Mouse (Mus musculus): ENCODE measurements around the gene Adipoq.
A peak's percentile ranks its signal among the peaks of the same experiment; 100 is the strongest.
"Not testable (repeated sequence)": the region's sequence is repeated elsewhere in the genome, so short reads cannot be mapped to it uniquely, and the experiment has no call there.

The Adipoq gene

GRCm38 (mm10) chr16:23146280-23146679 is at the start of gene Adipoq:
TSS of gene Adipoq (plus strand) at chr16:23146536.
- DNase-seq (ENCODE audit: low read depth in 1 of 2, low spot score in 2 of 2) = no peak

- not testable (repeated sequence) for DNase-seq (ENCODE audit: low read depth in 1 of 2, low spot score in 2 of 2)
Observed at GRCm38 (mm10) chr16:23096886-23097285, 49.5 kb upstream of the Adipoq start.

- DNase-seq (ENCODE audit: low read depth in 1 of 2, low spot score in 2 of 2) = not testable (repeated sequence)
Observed at GRCm38 (mm10) chr16:23097290-23098104, 48.8 kb upstream of the Adipoq start.

- not testable (repeated sequence) for DNase-seq (ENCODE audit: low read depth in 1 of 2, low spot score in 2 of 2)
Observed at GRCm38 (mm10) chr16:23098105-23098452, 48.3 kb upstream of the Adipoq start.

GRCm38 (mm10) chr16:23099632-23100031 is 46.7 kb upstream of the Adipoq start:
- no peak for DNase-seq (ENCODE audit: low read depth in 1 of 2, low spot score in 2 of 2)

GRCm38 (mm10) chr16:23100099-23100575 is 46.2 kb upstream of the Adipoq start:
- no peak for DNase-seq (ENCODE audit: low read depth in 1 of 2, low spot score in 2 of 2)

GRCm38 (mm10) chr16:23100613-23101012 is 45.7 kb upstream of the Adipoq start:
- DNase-seq (ENCODE audit: low read depth in 1 of 2, low spot score in 2 of 2) = no peak

- DNase-seq (ENCODE audit: low read depth in 1 of 2, low spot score in 2 of 2) = no peak
Observed at GRCm38 (mm10) chr16:23102340-23103037, 43.8 kb upstream of the Adipoq start.

GRCm38 (mm10) chr16:23103038-23103745 is 43.1 kb upstream of the Adipoq start:
- no peak for DNase-seq (ENCODE audit: low read depth in 1 of 2, low spot score in 2 of 2)

- DNase-seq (ENCODE audit: low read depth in 1 of 2, low spot score in 2 of 2) = no peak
Observed at GRCm38 (mm10) chr16:23103841-23104240, 42.5 kb upstream of the Adipoq start.

- peak in 1 of 2 experiments; percentile 23 for DNase-seq (ENCODE audit: low read depth in 1 of 2, low spot score in 2 of 2)
Observed at GRCm38 (mm10) chr16:23106121-23106520, 40.2 kb upstream of the Adipoq start.

GRCm38 (mm10) chr16:23107231-23107942 is 38.9 kb upstream of the Adipoq start, which contains the start of gene Eif4a2:
TSS of gene Eif4a2 (plus strand) at chr16:23107444.
- DNase-seq (ENCODE audit: low read depth in 1 of 2, low spot score in 2 of 2) = peak; percentile 75 to 88

GRCm38 (mm10) chr16:23107946-23108759 is 38.2 kb upstream of the Adipoq start:
- peak in 1 of 2 experiments; percentile 75 for DNase-seq (ENCODE audit: low read depth in 1 of 2, low spot score in 2 of 2)

- DNase-seq (ENCODE audit: low read depth in 1 of 2, low spot score in 2 of 2) = no peak
Observed at GRCm38 (mm10) chr16:23108943-23109342, 37.4 kb upstream of the Adipoq start.

GRCm38 (mm10) chr16:23109350-23110280 is 36.7 kb upstream of the Adipoq start:
- DNase-seq (ENCODE audit: low read depth in 1 of 2, low spot score in 2 of 2) = no peak

GRCm38 (mm10) chr16:23112348-23112747 is 34.0 kb upstream of the Adipoq start:
- no peak for DNase-seq (ENCODE audit: low read depth in 1 of 2, low spot score in 2 of 2)

GRCm38 (mm10) chr16:23112861-23113435 is 33.4 kb upstream of the Adipoq start:
- DNase-seq (ENCODE audit: low read depth in 1 of 2, low spot score in 2 of 2) = no peak

GRCm38 (mm10) chr16:23113903-23114302 is 32.4 kb upstream of the Adipoq start:
- no peak for DNase-seq (ENCODE audit: low read depth in 1 of 2, low spot score in 2 of 2)

All from monocyte, adult 2 months (primary cell).